Mouse (Mus musculus) embryonic stem cell, embryonic (primary cell): ENCODE data around the gene Gm5726.
"Not testable (repeated sequence)": the region's sequence is repeated elsewhere in the genome, so short reads cannot be mapped to it uniquely, and the experiment has no call there.

Experiments used
- CTCF ChIA-PET, 4 experiments: fragments of 300-600 bp in 2 of 4; fragments of 350-600 bp in 2 of 4; sonication (Branson Sonifier 250); formaldehyde crosslinking; loops; one replicate each; lab custom pipeline; 2022; ENCODE audit warnings: inconsistent platforms in 2 of 4; lab: Charles Lee
- POLR2A ChIA-PET, 4 experiments: fragments of 300-600 bp in 2 of 4; fragments of 350-600 bp in 2 of 4; sonication (Branson Sonifier 250); formaldehyde crosslinking; loops; one replicate each; lab custom pipeline; 2022; ENCODE audit warnings: antibody characterized with exemption in 4 of 4, inconsistent platforms in 1 of 4; lab: Charles Lee

Gene Gm5726

DNA sequence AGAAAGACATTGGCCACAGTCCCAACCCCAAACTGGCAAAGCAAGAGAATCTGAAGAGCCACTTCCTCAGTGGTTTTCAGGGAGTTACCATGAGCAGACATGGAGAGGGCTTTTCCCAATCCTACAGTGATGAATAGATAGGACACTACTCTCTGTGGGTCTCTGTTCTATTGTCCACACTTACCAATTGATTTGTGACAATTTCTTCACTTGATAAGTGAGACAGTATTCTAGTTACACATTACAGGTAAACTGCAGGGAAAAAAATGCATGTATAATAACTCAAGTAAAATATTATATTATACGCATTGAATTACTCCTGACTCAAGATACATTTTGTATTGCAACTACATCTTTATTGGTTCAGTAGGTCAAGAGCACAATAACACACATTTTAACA is at the start of gene Gm5726:
TSS of gene Gm5726 (minus strand) at position 101 of the 400 bp plus-strand sequence.
- CTCF ChIA-PET, POLR2A ChIA-PET: not testable (repeated sequence)

DNA sequence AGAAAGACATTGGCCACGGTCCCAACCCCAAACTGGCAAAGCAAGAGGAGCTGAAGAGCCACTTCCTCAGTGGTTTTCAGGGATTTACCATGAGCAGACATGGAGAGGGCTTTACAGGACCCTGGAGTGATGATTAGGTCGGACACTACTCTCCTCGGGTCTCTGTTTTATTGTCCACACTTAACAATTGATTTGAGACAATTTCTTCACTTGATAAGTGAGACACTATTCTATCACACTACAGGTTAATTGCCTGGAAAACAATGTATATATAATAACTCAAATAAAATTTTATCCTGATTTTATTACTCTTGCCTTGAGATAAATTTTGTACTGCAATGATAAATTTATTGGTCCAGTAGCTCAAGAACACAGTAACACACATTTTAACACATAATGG is 30.6 kb upstream of the Gm5726 start, which contains the start of gene Gm4141:
TSS of gene Gm4141 (minus strand) at position 101 of the 400 bp plus-strand sequence.
- POLR2A ChIA-PET, CTCF ChIA-PET: not testable (repeated sequence)

DNA sequence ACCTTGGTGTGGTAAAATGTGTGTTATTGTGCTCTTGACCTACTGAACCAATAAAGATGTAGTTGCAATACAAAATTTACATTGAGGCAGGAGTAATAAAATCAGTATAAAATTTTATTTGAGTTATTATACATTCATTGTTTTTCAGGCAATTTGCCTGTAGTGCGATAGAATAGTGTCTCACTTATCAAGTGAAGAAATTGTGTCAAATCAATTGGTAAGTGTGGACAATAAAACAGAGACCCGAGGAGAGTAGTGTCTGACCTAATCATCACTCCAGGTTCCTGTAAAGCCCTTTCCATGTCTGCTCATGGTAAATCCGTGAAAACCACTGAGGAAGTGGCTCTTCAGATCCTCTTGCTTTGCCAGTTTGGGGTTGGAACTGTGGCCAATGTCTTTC is 12.0 kb downstream of the Gm5726 start, which contains the start of gene Vmn1r104:
TSS of gene Vmn1r104 (plus strand) at position 301 of the 400 bp plus-strand sequence.
- POLR2A ChIA-PET, CTCF ChIA-PET: not testable (repeated sequence)

DNA sequence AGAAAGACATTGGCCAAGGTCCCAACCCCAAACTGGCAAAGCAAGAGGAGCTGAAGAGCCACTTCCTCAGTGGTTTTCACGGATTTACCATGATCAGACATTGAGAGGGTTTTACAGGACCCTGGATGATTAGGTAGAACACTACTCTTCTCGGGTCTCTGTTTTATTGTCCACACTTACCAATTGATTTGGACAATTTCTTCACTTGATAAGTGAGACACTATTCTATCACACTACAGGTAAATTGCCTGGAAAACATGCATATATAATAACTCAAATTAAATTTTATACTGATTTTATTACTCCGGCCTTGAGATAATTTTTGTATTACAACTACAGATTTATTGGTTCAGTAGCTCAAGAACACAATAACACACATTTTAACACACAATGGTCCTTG is 35.1 kb downstream of the Gm5726 start, which contains the start of gene Vmn1r103:
TSS of gene Vmn1r103 (minus strand) at position 101 of the 400 bp plus-strand sequence.
- CTCF ChIA-PET, POLR2A ChIA-PET: not testable (repeated sequence)
